Mouse (Mus musculus): ENCODE measurements around the gene Cyp2c23.

DNA sequence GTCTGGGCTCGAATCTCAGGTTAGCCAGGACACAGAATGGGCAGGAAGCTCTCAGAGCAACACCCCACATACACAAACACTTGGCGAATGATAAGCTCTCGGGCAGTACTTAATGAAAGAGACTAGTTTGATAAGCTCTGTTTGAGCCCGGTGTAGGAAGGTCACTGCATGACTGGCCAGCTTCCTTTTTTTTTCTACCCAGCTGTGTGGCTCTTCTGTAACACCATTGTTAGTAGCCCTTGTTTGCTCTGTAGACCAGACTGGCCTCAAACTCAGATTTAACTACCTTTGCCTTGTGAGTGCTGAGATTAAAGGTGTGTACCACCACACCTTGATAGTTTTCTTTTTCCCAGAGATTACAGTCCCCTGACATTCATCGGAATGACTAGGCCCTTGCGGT is 15.1 kb downstream of the Cyp2c23 start:
- TF ChIP-seq CTCF (IDR thresholded peaks at IDR 0.05; ENCODE audit: extremely low read depth, insufficient read depth, insufficient read length, insufficient replicate concordance), result no peak
- TF ChIP-seq POLR2A (IDR thresholded peaks at IDR 0.05; ENCODE audit: low read depth, low read length), result no peak
